8 mouse cellular contexts compared by ENCODE assay signal in genomic region chr11:88148638-88149279, GRCm38 (mm10). TPM values are rescaled to one million over a fixed set of nuclear protein-coding genes. Genes with fewer than 3 reads are reported as not detected.
DNase-seq lines count a peak whose midpoint lies in the region; ATAC-seq lines count a peak whose summit lies in the region.

No protein-coding gene starts in this region.

- peak; percentile 42 for DNase-seq in right cerebral cortex, postnatal 4 days
- no peak for DNase-seq in right cerebral cortex, adult 18-20 months
- peak; percentile 67 for DNase-seq in embryo, embryonic 10 days (ENCODE audit: low spot score)
- DNase-seq in heart, adult 9 months (ENCODE audit: low spot score in 2 of 2) = peak; percentile 68 to 73
- peak; percentile 62 for DNase-seq in kidney, adult 18-20 months
- peak; percentile 60 for DNase-seq in lung, postnatal 14 days
- peak; percentile 60 for DNase-seq in testis, postnatal 10 days (ENCODE audit: low spot score)

- no peak for ATAC-seq in erythroblast, adult 5-6 weeks (replicated peaks; ENCODE audit: low FRiP score, poor library complexity, severe bottlenecking)

RNA-seq across cellular contexts. Expression of gene Cuedc1, which starts 50.9 kb away (rescaled TPM):
- total RNA-seq in erythroblast, adult 5-6 weeks (2015; ENCODE audit: low replicate concordance) = 2.7 TPM in 1 of 2 replicates, not detected in the other
- 0.98 TPM in 1 of 2 replicates, not detected in the other for total RNA-seq in erythroblast, adult 5-6 weeks (2017; ENCODE audit: low replicate concordance)

RNA-seq across cellular contexts. Expression of gene Mrps23, which starts 55.4 kb away (rescaled TPM):
- total RNA-seq in erythroblast, adult 5-6 weeks (2015; ENCODE audit: low replicate concordance) = 16.9 and 19.2 TPM in 2 replicates
- total RNA-seq in erythroblast, adult 5-6 weeks (2017; ENCODE audit: low replicate concordance) = 10.1 and 51.3 TPM in 2 replicates
